Mouse (Mus musculus): ENCODE data around the gene Shq1. TPM values are rescaled to one million over a fixed set of nuclear protein-coding genes. Genes with fewer than 3 reads are reported as not detected.
A peak's percentile ranks its signal among the peaks of the same experiment; 100 is the strongest.

Gene Shq1
- polyA plus RNA-seq, 1 experiment from 2014 or later, result 16.1 TPM

- no peak for DNase-seq (ENCODE audit: low spot score)
- H3K9ac ChIP-seq (ENCODE audit: low read length), result no peak overlapping the region
- 84% methylated on average over 1 of the region's 1 CpGs for WGBS
- H3K4me1 ChIP-seq (ENCODE audit: control insufficient read depth, insufficient read depth, low read length), result no peaks in the 10 kb centered on the region
- no peaks in the 10 kb centered on the region for H3K9me3 ChIP-seq (ENCODE audit: control insufficient read depth, low read length)
- H3K4me3 ChIP-seq (ENCODE audit: low read depth, low read length), result no peak overlapping the region
- H3K36me3 ChIP-seq (ENCODE audit: control insufficient read depth, insufficient read depth, low read length), result no peaks in the 10 kb centered on the region
- no peak overlapping the region for H3K4me2 ChIP-seq (ENCODE audit: low read depth)
- no peak overlapping the region for H3K27ac ChIP-seq (ENCODE audit: low read depth, low read length)
- ATAC-seq (ENCODE audit: insufficient read depth, low FRiP score, low TSS enrichment), result no peak
- 0 out of 2 replicates have a peak, but pooled peaks cover 3% of the 10 kb centered on the region for H3K27me3 ChIP-seq (ENCODE audit: control insufficient read depth, insufficient read depth, low read length)
These were observed 37.3 kb upstream of the Shq1 start for GRCm38 (mm10) chr6:100708248-100708647.

GRCm38 (mm10) chr6:100707557-100707956 lies 36.6 kb upstream of the Shq1 start:
- 0 out of 2 replicates have a peak, but pooled peaks cover 3% of the 10 kb centered on the region for H3K27me3 ChIP-seq (ENCODE audit: control insufficient read depth, insufficient read depth, low read length)
- no peak overlapping the region for H3K9ac ChIP-seq (ENCODE audit: low read length)
- ATAC-seq (ENCODE audit: insufficient read depth, low FRiP score, low TSS enrichment) (no peak), DNase-seq (ENCODE audit: low spot score) (no peak)
- no peak overlapping the region for H3K4me2 ChIP-seq (ENCODE audit: low read depth)
- no peaks in the 10 kb centered on the region for H3K36me3 ChIP-seq (ENCODE audit: control insufficient read depth, insufficient read depth, low read length)
- H3K4me3 ChIP-seq (ENCODE audit: low read depth, low read length), result no peak overlapping the region
- no peak overlapping the region for H3K27ac ChIP-seq (ENCODE audit: low read depth, low read length)
- no peaks in the 10 kb centered on the region for H3K9me3 ChIP-seq (ENCODE audit: control insufficient read depth, low read length)
- 56% methylated on average over 7 of the region's 7 CpGs for WGBS
- no peaks in the 10 kb centered on the region for H3K4me1 ChIP-seq (ENCODE audit: control insufficient read depth, insufficient read depth, low read length)

GRCm38 (mm10) chr6:100706861-100707260 lies 35.9 kb upstream of the Shq1 start:
- Histone ChIP-seq H3K27ac (ENCODE audit: low read depth, low read length) (no peak overlapping the region), H3K4me2 (ENCODE audit: low read depth) (no peak overlapping the region), H3K9ac (ENCODE audit: low read length) (no peak overlapping the region), H3K4me3 (ENCODE audit: low read depth, low read length) (no peak overlapping the region), H3K9me3 (ENCODE audit: control insufficient read depth, low read length) (no peaks in the 10 kb centered on the region), H3K27me3 (ENCODE audit: control insufficient read depth, insufficient read depth, low read length) (0 out of 2 replicates have a peak, but pooled peaks cover 3% of the 10 kb centered on the region), H3K36me3 (ENCODE audit: control insufficient read depth, insufficient read depth, low read length) (no peaks in the 10 kb centered on the region), H3K4me1 (ENCODE audit: control insufficient read depth, insufficient read depth, low read length) (no peaks in the 10 kb centered on the region)
- ATAC-seq (ENCODE audit: insufficient read depth, low FRiP score, low TSS enrichment), result no peak
- WGBS, result 81% methylated on average over 6 of the region's 6 CpGs
- no peak for DNase-seq (ENCODE audit: low spot score)

- ATAC-seq (ENCODE audit: insufficient read depth, low FRiP score, low TSS enrichment) (no peak), DNase-seq (ENCODE audit: low spot score) (peak; percentile 26)
- Histone ChIP-seq H3K4me3 (ENCODE audit: low read depth, low read length) (peak overlapping the region; percentile 65), H3K27ac (ENCODE audit: low read depth, low read length) (no peak overlapping the region), H3K9me3 (ENCODE audit: control insufficient read depth, low read length) (no peaks in the 10 kb centered on the region), H3K4me1 (ENCODE audit: control insufficient read depth, insufficient read depth, low read length) (no peaks in the 10 kb centered on the region), H3K36me3 (ENCODE audit: control insufficient read depth, insufficient read depth, low read length) (no peaks in the 10 kb centered on the region), H3K27me3 (ENCODE audit: control insufficient read depth, insufficient read depth, low read length) (0 out of 2 replicates have a peak, but pooled peaks cover 3% of the 10 kb centered on the region), H3K4me2 (ENCODE audit: low read depth) (peak overlapping the region; percentile 94), H3K9ac (ENCODE audit: low read length) (0 out of 2 replicates have a peak overlapping the region, but pooled peaks have one; percentile 1)
- 1% methylated on average over 15 of the region's 15 CpGs for WGBS
These were observed 34.4 kb upstream of the Shq1 start for GRCm38 (mm10) chr6:100705366-100705811.

- no peaks in the 10 kb centered on the region for H3K9me3 ChIP-seq (ENCODE audit: control insufficient read depth, low read length)
- 0 out of 2 replicates have a peak, but pooled peaks cover 3% of the 10 kb centered on the region for H3K27me3 ChIP-seq (ENCODE audit: control insufficient read depth, insufficient read depth, low read length)
- peak; percentile 77 for DNase-seq (ENCODE audit: low spot score)
- no peaks in the 10 kb centered on the region for H3K36me3 ChIP-seq (ENCODE audit: control insufficient read depth, insufficient read depth, low read length)
- H3K4me3 ChIP-seq (ENCODE audit: low read depth, low read length), result peak within 1 kb of the TSS; percentile 65
- H3K4me2 ChIP-seq (ENCODE audit: low read depth), result peak within 1 kb of the TSS; percentile 94
- H3K4me1 ChIP-seq (ENCODE audit: control insufficient read depth, insufficient read depth, low read length), result no peaks in the 10 kb centered on the region
- peak within 1 kb of the TSS; percentile 63 for H3K9ac ChIP-seq (ENCODE audit: low read length)
- under 1% methylated on average over 59 of the region's 77 CpGs for WGBS
- no peak within 1 kb of the TSS for H3K27ac ChIP-seq (ENCODE audit: low read depth, low read length)
- ATAC-seq (ENCODE audit: insufficient read depth, low FRiP score, low TSS enrichment), result peak; percentile 76
These were observed 33.8 kb upstream of the Shq1 start, which contains the start of gene Gxylt2 for GRCm38 (mm10) chr6:100704574-100705365. Gene Gxylt2, plus strand, starts transcription at chr6:100704734.

GRCm38 (mm10) chr6:100704197-100704573 lies 33.2 kb upstream of the Shq1 start:
- WGBS, result 39% methylated on average over 8 of the region's 8 CpGs
- no peaks in the 10 kb centered on the region for H3K9me3 ChIP-seq (ENCODE audit: control insufficient read depth, low read length)
- H3K36me3 ChIP-seq (ENCODE audit: control insufficient read depth, insufficient read depth, low read length), result no peaks in the 10 kb centered on the region
- no peak overlapping the region for H3K27ac ChIP-seq (ENCODE audit: low read depth, low read length)
- H3K4me3 ChIP-seq (ENCODE audit: low read depth, low read length), result peak overlapping the region; percentile 65
- H3K4me2 ChIP-seq (ENCODE audit: low read depth), result peak overlapping the region; percentile 94
- 0 out of 2 replicates have a peak, but pooled peaks cover 3% of the 10 kb centered on the region for H3K27me3 ChIP-seq (ENCODE audit: control insufficient read depth, insufficient read depth, low read length)
- peak overlapping the region; percentile 63; the same call in 1 of the 2 replicates for H3K9ac ChIP-seq (ENCODE audit: low read length)
- ATAC-seq (ENCODE audit: insufficient read depth, low FRiP score, low TSS enrichment) (no peak), DNase-seq (ENCODE audit: low spot score) (no peak)
- no peaks in the 10 kb centered on the region for H3K4me1 ChIP-seq (ENCODE audit: control insufficient read depth, insufficient read depth, low read length)

- no peak overlapping the region for H3K4me3 ChIP-seq (ENCODE audit: low read depth, low read length)
- whole genome bisulfite sequencing, result 71% methylated on average over 5 of the region's 5 CpGs
These were observed 29.8 kb upstream of the Shq1 start for GRCm38 (mm10) chr6:100700774-100701173.

GRCm38 (mm10) chr6:100699986-100700385 lies 29.0 kb upstream of the Shq1 start:
- Histone ChIP-seq H3K9ac (ENCODE audit: low read length) (no peak overlapping the region), H3K27me3 (ENCODE audit: control insufficient read depth, insufficient read depth, low read length) (no peaks in the 10 kb centered on the region), H3K4me3 (ENCODE audit: low read depth, low read length) (no peak overlapping the region), H3K4me1 (ENCODE audit: control insufficient read depth, insufficient read depth, low read length) (no peaks in the 10 kb centered on the region), H3K9me3 (ENCODE audit: control insufficient read depth, low read length) (no peaks in the 10 kb centered on the region), H3K4me2 (ENCODE audit: low read depth) (no peak overlapping the region), H3K27ac (ENCODE audit: low read depth, low read length) (no peak overlapping the region), H3K36me3 (ENCODE audit: control insufficient read depth, insufficient read depth, low read length) (no peaks in the 10 kb centered on the region)
- DNase-seq (ENCODE audit: low spot score), result no peak
- ATAC-seq (ENCODE audit: insufficient read depth, low FRiP score, low TSS enrichment), result no peak
- 89% methylated on average over 5 of the region's 5 CpGs for WGBS

More at GRCm38 (mm10) chr6:100700774-100701173, 29.8 kb upstream of the Shq1 start:
- H3K9me3 ChIP-seq (ENCODE audit: control insufficient read depth, low read length), result no peaks in the 10 kb centered on the region
- no peaks in the 10 kb centered on the region for H3K4me1 ChIP-seq (ENCODE audit: control insufficient read depth, insufficient read depth, low read length)
- H3K27me3 ChIP-seq (ENCODE audit: control insufficient read depth, insufficient read depth, low read length), result 0 out of 2 replicates have a peak, but pooled peaks cover 3% of the 10 kb centered on the region
- no peaks in the 10 kb centered on the region for H3K36me3 ChIP-seq (ENCODE audit: control insufficient read depth, insufficient read depth, low read length)
- H3K27ac ChIP-seq (ENCODE audit: low read depth, low read length), result no peak overlapping the region
- ATAC-seq (ENCODE audit: insufficient read depth, low FRiP score, low TSS enrichment), result no peak
- no peak overlapping the region for H3K9ac ChIP-seq (ENCODE audit: low read length)
- no peak for DNase-seq (ENCODE audit: low spot score)
- no peak overlapping the region for H3K4me2 ChIP-seq (ENCODE audit: low read depth)

- no peaks in the 10 kb centered on the region for H3K9me3 ChIP-seq (ENCODE audit: control insufficient read depth, low read length)
- no peaks in the 10 kb centered on the region for H3K36me3 ChIP-seq (ENCODE audit: control insufficient read depth, insufficient read depth, low read length)
- no peaks in the 10 kb centered on the region for H3K4me1 ChIP-seq (ENCODE audit: control insufficient read depth, insufficient read depth, low read length)
- WGBS, result 85% methylated on average over 2 of the region's 2 CpGs
- DNase-seq (ENCODE audit: low spot score) (no peak), ATAC-seq (ENCODE audit: insufficient read depth, low FRiP score, low TSS enrichment) (no peak)
- H3K4me3 ChIP-seq (ENCODE audit: low read depth, low read length), result no peak overlapping the region
- H3K4me2 ChIP-seq (ENCODE audit: low read depth), result no peak overlapping the region
- H3K27ac ChIP-seq (ENCODE audit: low read depth, low read length), result no peak overlapping the region
- H3K9ac ChIP-seq (ENCODE audit: low read length), result no peak overlapping the region
- H3K27me3 ChIP-seq (ENCODE audit: control insufficient read depth, insufficient read depth, low read length), result no peaks in the 10 kb centered on the region
These were observed 15.4 kb upstream of the Shq1 start for GRCm38 (mm10) chr6:100686341-100686740.
